ENCODE assay signal across 30 mouse cellular contexts in the genomic region with DNA sequence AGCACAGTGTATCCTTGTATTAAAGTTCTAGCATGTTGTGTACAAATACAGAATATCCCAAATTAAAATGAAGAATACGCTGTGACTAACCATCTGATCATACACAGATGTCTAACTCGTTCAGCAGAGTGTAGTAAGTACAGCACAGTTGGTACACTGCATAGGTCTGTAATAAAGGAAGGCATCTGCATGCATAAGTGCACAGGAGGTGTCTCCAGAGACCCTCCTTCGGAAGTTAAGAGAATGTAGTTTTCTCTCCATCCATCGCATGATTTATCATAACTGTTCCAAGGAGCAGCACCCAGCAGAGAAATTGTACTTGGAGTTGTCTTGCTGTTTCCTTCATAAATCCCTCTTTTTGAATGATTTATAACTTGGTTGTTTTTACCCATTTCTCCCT.
DNase-seq lines count a peak whose midpoint lies in the region; ATAC-seq and TF ChIP-seq lines count a peak whose summit lies in the region.
"Had no signal": no experiment of that assay in that cellular context is flagged by ENCODE, and none has a peak within 500 bp of the region (broad histone marks: within the 10 kb centered on the region; RNA-seq: fewer than 3 reads in every experiment).

No protein-coding gene starts in this region.

- H3K9ac ChIP-seq in hindbrain, postnatal 0 days (replicated peaks; ENCODE audit: low read length): no peak overlapping the region
- H3K9ac ChIP-seq in hindbrain, embryonic 13.5 days: no peak overlapping the region
- no peak overlapping the region for H3K9ac ChIP-seq in neural tube, embryonic 11.5 days (ENCODE audit: low read length)
- no peak overlapping the region for H3K9ac ChIP-seq in neural tube, embryonic 15.5 days (replicated peaks)
- H3K9ac ChIP-seq: embryonic facial prominence, embryonic 13.5 days; embryonic facial prominence, embryonic 15.5 days; forebrain, embryonic 12.5 days had no signal

- DNase-seq in embryo, embryonic 11 days: peak; percentile 10
- no peak for DNase-seq in embryo, embryonic 10.5 days (ENCODE audit: low spot score)
- DNase-seq in hindbrain, postnatal 0 days (ENCODE audit: low spot score): peak; percentile 5
- DNase-seq in neural tube, embryonic 11.5 days (ENCODE audit: low spot score): peak; percentile 13
- peak; percentile 9 for DNase-seq in brain, embryonic 14.5 days (ENCODE audit: low read depth)
- DNase-seq in frontal cortex, postnatal 36 days (ENCODE audit: low spot score in 2 of 2): no peak
- DNase-seq: adrenal gland, adult 8-10 months; adrenal gland, postnatal 14 days; adrenal gland, postnatal 36 days; B cell, adult 2 months; cerebellum, adult 11 months; cerebellum, adult 18-20 months; cerebellum, adult 8-10 months; cerebellum, adult 9-11 months; cerebellum, postnatal 14 days; cerebellum, postnatal 36 days had no signal

- ATAC-seq in hindbrain, postnatal 0 days: no peak
- ATAC-seq in hindbrain, embryonic 13.5 days (ENCODE audit: low FRiP score): no peak
- no peak for ATAC-seq in neural tube, embryonic 11.5 days (ENCODE audit: insufficient read depth, low FRiP score, low TSS enrichment)
- no peak for ATAC-seq in neural tube, embryonic 15.5 days (ENCODE audit: low FRiP score)
- ATAC-seq: activated CD4-positive, CD25-positive, alpha-beta regulatory T cell, adult 4 months; CD4-positive, CD25-positive, alpha-beta regulatory T cell, adult 4 months; forebrain, embryonic 14.5 days; forebrain, embryonic 16.5 days; Patski had no signal

- no peak overlapping the region for H3K4me3 ChIP-seq in hindbrain, postnatal 0 days (ENCODE audit: low read length)
- no peak overlapping the region for H3K4me3 ChIP-seq in hindbrain, embryonic 13.5 days
- H3K4me3 ChIP-seq in neural tube, embryonic 11.5 days (ENCODE audit: low read depth, low read length): no peak overlapping the region
- H3K4me3 ChIP-seq in neural tube, embryonic 15.5 days (replicated peaks): no peak overlapping the region
- H3K4me3 ChIP-seq: embryonic facial prominence, embryonic 13.5 days; embryonic facial prominence, embryonic 15.5 days; erythroblast, embryonic 14.5 days; forebrain, embryonic 10.5 days; forebrain, embryonic 12.5 days had no signal

- H3K4me1 ChIP-seq in hindbrain, postnatal 0 days (ENCODE audit: insufficient read depth, low read length): no peaks in the 10 kb centered on the region
- no peaks in the 10 kb centered on the region for H3K4me1 ChIP-seq in hindbrain, embryonic 13.5 days (replicated peaks)
- no peaks in the 10 kb centered on the region for H3K4me1 ChIP-seq in neural tube, embryonic 11.5 days (ENCODE audit: control insufficient read depth, insufficient read depth, low read length)
- H3K4me1 ChIP-seq in neural tube, embryonic 15.5 days: no peaks in the 10 kb centered on the region
- H3K4me1 ChIP-seq: embryonic facial prominence, embryonic 13.5 days; embryonic facial prominence, embryonic 15.5 days; forebrain, embryonic 10.5 days; forebrain, embryonic 12.5 days had no signal

- no peak overlapping the region for H3K4me2 ChIP-seq in hindbrain, postnatal 0 days (ENCODE audit: low read depth, low read length)
- no peak overlapping the region for H3K4me2 ChIP-seq in hindbrain, embryonic 13.5 days
- no peak overlapping the region for H3K4me2 ChIP-seq in neural tube, embryonic 11.5 days (ENCODE audit: low read depth)
- no peak overlapping the region for H3K4me2 ChIP-seq in neural tube, embryonic 15.5 days
- H3K4me2 ChIP-seq: embryonic facial prominence, embryonic 13.5 days; embryonic facial prominence, embryonic 15.5 days; forebrain, embryonic 12.5 days had no signal

- 55% methylated on average over 4 of the region's 4 CpGs for WGBS in hindbrain, postnatal 0 days
- WGBS in hindbrain, embryonic 13.5 days: 67% methylated on average over 4 of the region's 4 CpGs
- 61% methylated on average over 4 of the region's 4 CpGs for WGBS in neural tube, embryonic 11.5 days
- WGBS in neural tube, embryonic 15.5 days: 54% methylated on average over 4 of the region's 4 CpGs

- TF ChIP-seq CTCF in hindbrain, postnatal 0 days (IDR thresholded peaks at IDR 0.05; ENCODE audit: low read depth): no peak
- TF ChIP-seq CTCF in brain, embryonic 14.5 days (IDR thresholded peaks at IDR 0.05; ENCODE audit: borderline replicate concordance, extremely low read depth, insufficient read depth, insufficient read length): no peak

- H3K27me3 ChIP-seq in hindbrain, postnatal 0 days (ENCODE audit: insufficient read depth, low read length): no peaks in the 10 kb centered on the region
- H3K27me3 ChIP-seq in hindbrain, embryonic 13.5 days: no peaks in the 10 kb centered on the region
- H3K27me3 ChIP-seq in neural tube, embryonic 11.5 days (ENCODE audit: control insufficient read depth, insufficient read depth, low read length): no peaks in the 10 kb centered on the region
- H3K27me3 ChIP-seq in neural tube, embryonic 15.5 days (replicated peaks): no peaks in the 10 kb centered on the region
- H3K27me3 ChIP-seq: CH12.LX; embryonic facial prominence, embryonic 13.5 days; embryonic facial prominence, embryonic 15.5 days; forebrain, embryonic 12.5 days; Patski had no signal

- H3K36me3 ChIP-seq in hindbrain, postnatal 0 days (ENCODE audit: insufficient read depth, low read length): no peaks in the 10 kb centered on the region
- H3K36me3 ChIP-seq in hindbrain, embryonic 13.5 days: no peaks in the 10 kb centered on the region
- no peaks in the 10 kb centered on the region for H3K36me3 ChIP-seq in neural tube, embryonic 11.5 days (ENCODE audit: control insufficient read depth, insufficient read depth, low read length)
- H3K36me3 ChIP-seq in neural tube, embryonic 15.5 days: no peaks in the 10 kb centered on the region
- H3K36me3 ChIP-seq: embryonic facial prominence, embryonic 13.5 days; embryonic facial prominence, embryonic 15.5 days; forebrain, embryonic 10.5 days; forebrain, embryonic 12.5 days; G1E had no signal

- no peak overlapping the region for H3K27ac ChIP-seq in hindbrain, postnatal 0 days
- no peak overlapping the region for H3K27ac ChIP-seq in hindbrain, embryonic 13.5 days
- H3K27ac ChIP-seq in neural tube, embryonic 11.5 days (ENCODE audit: low read depth, low read length): no peak overlapping the region
- no peak overlapping the region for H3K27ac ChIP-seq in neural tube, embryonic 15.5 days (replicated peaks)
- H3K27ac ChIP-seq: embryonic facial prominence, embryonic 13.5 days; embryonic facial prominence, embryonic 15.5 days; forebrain, embryonic 10.5 days; forebrain, embryonic 12.5 days had no signal

- H3K9me3 ChIP-seq in hindbrain, postnatal 0 days (ENCODE audit: low read length): no peaks in the 10 kb centered on the region
- H3K9me3 ChIP-seq in hindbrain, embryonic 13.5 days: no peaks in the 10 kb centered on the region
- H3K9me3 ChIP-seq in neural tube, embryonic 11.5 days (ENCODE audit: control insufficient read depth, low read length): no peaks in the 10 kb centered on the region
- no peaks in the 10 kb centered on the region for H3K9me3 ChIP-seq in neural tube, embryonic 15.5 days (replicated peaks)
- H3K9me3 ChIP-seq: embryonic facial prominence, embryonic 13.5 days; embryonic facial prominence, embryonic 15.5 days; forebrain, embryonic 10.5 days; forebrain, embryonic 12.5 days had no signal

- TF ChIP-seq POLR2A in brain, embryonic 14.5 days (IDR thresholded peaks at IDR 0.05; ENCODE audit: borderline replicate concordance, extremely low read depth, insufficient read depth, insufficient read length, poor library complexity, severe bottlenecking): no peak

Comparison
In these comparisons a context has a peak if more than half of its experiments do, and no peak if none do; other contexts are left out.
1. DNase-seq: peak in embryo, embryonic 11 days (single experiment), hindbrain, postnatal 0 days (single experiment), neural tube, embryonic 11.5 days (single experiment) and brain, embryonic 14.5 days (single experiment); none in embryo, embryonic 10.5 days (single experiment) and frontal cortex, postnatal 36 days (0 of 2).